Mouse (Mus musculus): ENCODE measurements at regions not wholly inside any gene's neighbourhood (a gene's known extent, or its start where the extent isn't known, plus 50 kb on each side); places are given as distances from the start of the nearest gene placed in this dataset.

- TF ChIP-seq GATA1 (IDR thresholded peaks at IDR 0.05; ENCODE audit: borderline replicate concordance, low read length) (no peak), FLI1 (IDR thresholded peaks at IDR 0.05; ENCODE audit: low read length) (no peak)
Measured at GRCm38 (mm10) chr16:24129701-24130100, 141.0 kb upstream of the Bcl6 start.
